Mouse (Mus musculus) midbrain, embryonic 11.5 days (tissue): Measurements from ENCODE around the gene Nav2. TPM values are rescaled to one million over a fixed set of nuclear protein-coding genes. Genes with fewer than 3 reads are reported as not detected.

ENCODE experiments used
- ATAC-seq: fragments of 200-750 bp; cut with Nextera tagmentation; 2 replicates; pipeline ENCODE4 v1.8.0; 2017; ENCODE audit warnings: moderate TSS enrichment, moderate library complexity; ENCODE audit not compliant: low FRiP score
- DNase-seq: peaks from one replicate; pipeline ENCODE4 v3.0.0; 2015; ENCODE audit warnings: low spot score; ENCODE audit errors: missing footprints
- H3K27ac ChIP-seq: fragments of 300-500 bp; sonication (generic); 2 replicates; pipeline ENCODE4 v1.5.1; 2014; ENCODE audit warnings: low read depth, low read length
- H3K27me3 ChIP-seq: fragments of 300-500 bp; sonication (generic); 2 replicates; pipeline ENCODE4 v1.6.1; 2014; ENCODE audit warnings: mild to moderate bottlenecking, low read length, moderate library complexity, mixed read lengths; ENCODE audit not compliant: control insufficient read depth, insufficient read depth
- H3K36me3 ChIP-seq: fragments of 300-500 bp; sonication (generic); 2 replicates; pipeline ENCODE4 v1.6.1; 2014; ENCODE audit warnings: mild to moderate bottlenecking, low read length, moderate library complexity, mixed read lengths; ENCODE audit not compliant: control insufficient read depth, insufficient read depth
- H3K4me1 ChIP-seq: fragments of 300-500 bp; sonication (generic); 2 replicates; pipeline ENCODE4 v1.6.1; 2014; ENCODE audit warnings: low read length; ENCODE audit not compliant: control insufficient read depth, insufficient read depth
- H3K4me2 ChIP-seq: fragments of 300-500 bp; sonication (generic); 2 replicates; pipeline ENCODE4 v1.6.1; 2014; ENCODE audit warnings: mild to moderate bottlenecking, moderate library complexity
- H3K4me3 ChIP-seq: fragments of 300-500 bp; sonication (generic); 2 replicates; pipeline ENCODE4 v1.5.1; 2014; ENCODE audit warnings: low read depth, low read length
- H3K9ac ChIP-seq: fragments of 300-500 bp; sonication (generic); 2 replicates; pipeline ENCODE4 v1.6.1; 2014; ENCODE audit warnings: low read length
- H3K9me3 ChIP-seq: fragments of 300-500 bp; sonication (generic); 2 replicates; pipeline ENCODE4 v1.6.1; 2016; ENCODE audit warnings: low read length; ENCODE audit not compliant: control insufficient read depth
- WGBS: fragments of 180-500 bp; shearing (Covaris S2); extraction: QIAGEN DNeasy Blood & Tissue Kit; methylation state at CpG from one replicate; pipeline ENCODE4 v1.1.7; 2014; 5-methylcytosine and 5-hydroxymethylcytosine counted together
- polyA plus RNA-seq: library from polyadenylated mRNA; unstranded; fragments of >200 nt; fragmentation: Nextera tagmentation; extraction: Ambion mirVana; gene quantifications from 2 replicates; pipeline ENCODE4 v1.2.1, GENCODE M21; 2014

Gene Nav2
- polyA plus RNA-seq, 1 experiment from 2014 or later = 15.9 TPM

- no peak overlapping the region for H3K27ac ChIP-seq
- no peak overlapping the region for H3K4me3 ChIP-seq
- no peaks in the 10 kb centered on the region for H3K9me3 ChIP-seq
- H3K9ac ChIP-seq = no peak overlapping the region
- H3K36me3 ChIP-seq = no peaks in the 10 kb centered on the region
- ATAC-seq (no peak), DNase-seq (no peak)
- no peaks in the 10 kb centered on the region for H3K27me3 ChIP-seq
- no peaks in the 10 kb centered on the region for H3K4me1 ChIP-seq
- H3K4me2 ChIP-seq = no peak overlapping the region
- WGBS = 92% methylated on average over 6 of the region's 6 CpGs
Measured at GRCm38 (mm10) chr7:49475282-49475681, 566.8 kb downstream of the Nav2 start.

- DNase-seq (no peak), ATAC-seq (no peak)
- H3K27me3 ChIP-seq = no peaks in the 10 kb centered on the region
- H3K36me3 ChIP-seq = no peaks in the 10 kb centered on the region
- H3K4me2 ChIP-seq = no peak overlapping the region
- no peak overlapping the region for H3K27ac ChIP-seq
- H3K9ac ChIP-seq = no peak overlapping the region
- no peaks in the 10 kb centered on the region for H3K4me1 ChIP-seq
- H3K9me3 ChIP-seq = no peaks in the 10 kb centered on the region
- H3K4me3 ChIP-seq = no peak overlapping the region
- 98% methylated on average over 8 of the region's 8 CpGs for WGBS
Measured at GRCm38 (mm10) chr7:49476163-49476562, 567.6 kb downstream of the Nav2 start.

- 65% methylated on average over 5 of the region's 5 CpGs for WGBS
Measured at GRCm38 (mm10) chr7:49476666-49477065, 568.1 kb downstream of the Nav2 start.

DNA sequence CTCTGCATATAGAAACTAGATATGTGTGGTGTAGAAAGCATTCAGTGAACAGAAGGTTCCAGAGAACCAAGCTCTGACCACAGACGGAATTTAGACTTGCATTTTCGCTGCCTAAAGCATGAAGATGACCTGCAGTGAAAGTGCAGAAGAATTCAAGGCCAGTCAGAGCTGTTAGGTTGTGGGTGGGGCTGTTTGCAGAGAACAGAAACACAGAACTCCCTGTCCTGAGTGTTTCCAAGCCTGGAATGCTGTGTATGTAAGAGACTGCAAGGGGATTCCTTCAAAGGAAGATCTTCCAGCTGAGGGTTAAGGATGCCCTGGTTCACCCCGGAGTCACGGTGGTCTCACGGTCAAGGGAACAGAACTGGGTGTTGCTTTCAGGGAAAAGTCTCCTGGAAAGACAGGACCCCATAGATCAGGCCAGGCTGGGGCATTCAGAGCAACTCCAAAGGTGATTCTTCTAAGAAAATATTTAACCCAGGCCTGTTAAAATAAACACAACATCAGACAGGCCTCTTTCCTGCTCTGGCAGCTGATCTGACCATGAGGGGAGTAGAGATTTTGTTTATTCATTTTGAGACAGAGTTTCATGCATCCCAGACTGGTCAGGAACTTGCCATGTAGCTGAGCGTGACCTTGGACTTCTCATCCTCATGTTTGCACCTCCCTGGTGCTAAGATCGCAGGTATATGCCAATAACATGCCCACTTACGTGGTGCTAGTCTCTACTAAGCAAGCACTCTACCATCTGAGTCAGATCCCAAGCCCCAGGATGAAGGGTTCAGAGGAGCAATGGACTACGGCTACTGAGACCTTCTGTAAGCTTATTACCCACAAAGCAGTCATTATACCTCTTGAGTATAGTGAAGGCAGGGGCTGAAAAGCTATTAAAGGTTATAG is 568.8 kb downstream of the Nav2 start:
- no peak for ATAC-seq
- no peaks in the 10 kb centered on the region for H3K36me3 ChIP-seq
- H3K4me1 ChIP-seq = no peaks in the 10 kb centered on the region
- 81% methylated on average over 9 of the region's 9 CpGs for WGBS
- no peak overlapping the region for H3K27ac ChIP-seq
- no peak overlapping the region for H3K9ac ChIP-seq
- H3K4me3 ChIP-seq = no peak overlapping the region
- no peaks in the 10 kb centered on the region; the same call in 1 of the 2 replicates for H3K27me3 ChIP-seq
- H3K9me3 ChIP-seq = no peaks in the 10 kb centered on the region
- no peak for DNase-seq
- H3K4me2 ChIP-seq = no peak overlapping the region

More at GRCm38 (mm10) chr7:49476666-49477065, 568.1 kb downstream of the Nav2 start:
- no peaks in the 10 kb centered on the region for H3K27me3 ChIP-seq
- no peak overlapping the region for H3K9ac ChIP-seq
- no peak overlapping the region for H3K4me2 ChIP-seq
- no peaks in the 10 kb centered on the region for H3K36me3 ChIP-seq
- H3K27ac ChIP-seq = no peak overlapping the region
- no peaks in the 10 kb centered on the region for H3K4me1 ChIP-seq
- H3K4me3 ChIP-seq = no peak overlapping the region
- ATAC-seq = no peak
- no peak for DNase-seq
- H3K9me3 ChIP-seq = no peaks in the 10 kb centered on the region

DNA sequence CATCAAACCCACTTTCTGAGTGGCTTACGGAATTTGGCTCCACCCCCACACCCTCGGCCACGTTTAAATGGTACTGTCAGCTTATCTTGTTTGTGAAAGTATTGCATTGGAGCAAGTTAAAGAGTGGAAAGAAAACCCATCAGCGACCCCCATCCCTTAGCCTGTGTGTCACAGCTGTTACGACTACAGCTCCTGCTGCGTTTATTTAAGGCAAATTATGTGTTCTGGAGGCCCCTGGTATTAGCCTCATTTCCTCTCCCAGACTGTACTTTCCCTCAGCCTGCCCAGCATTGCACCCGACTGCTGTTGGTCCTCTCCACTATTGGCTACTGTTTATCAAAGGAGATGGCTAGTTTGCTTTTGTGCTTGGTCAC is 569.4 kb downstream of the Nav2 start:
- Histone ChIP-seq H3K9ac (no peak overlapping the region), H3K4me1 (no peaks in the 10 kb centered on the region), H3K9me3 (no peaks in the 10 kb centered on the region), H3K27me3 (no peaks in the 10 kb centered on the region; the same call in 1 of the 2 replicates), H3K27ac (no peak overlapping the region), H3K4me3 (no peak overlapping the region), H3K36me3 (no peaks in the 10 kb centered on the region), H3K4me2 (no peak overlapping the region)
- 75% methylated on average over 7 of the region's 7 CpGs for WGBS
- ATAC-seq = no peak
- no peak for DNase-seq

- Histone ChIP-seq H3K9ac (no peak overlapping the region), H3K27ac (no peak overlapping the region), H3K4me2 (no peak overlapping the region), H3K4me3 (no peak overlapping the region), H3K27me3 (peaks cover under 1% of the 10 kb centered on the region; the same call in 1 of the 2 replicates), H3K4me1 (peaks cover 1% of the 10 kb centered on the region; the same call in 1 of the 2 replicates), H3K36me3 (no peaks in the 10 kb centered on the region), H3K9me3 (no peaks in the 10 kb centered on the region)
- ATAC-seq (no peak), DNase-seq (no peak)
- 98% methylated on average over 4 of the region's 4 CpGs for WGBS
Measured at GRCm38 (mm10) chr7:49478886-49479285, 570.4 kb downstream of the Nav2 start.

GRCm38 (mm10) chr7:49480962-49481361 is 572.4 kb downstream of the Nav2 start:
- Histone ChIP-seq H3K36me3 (no peaks in the 10 kb centered on the region), H3K9me3 (no peaks in the 10 kb centered on the region), H3K4me2 (no peak overlapping the region), H3K4me1 (peaks cover 21% of the 10 kb centered on the region), H3K4me3 (no peak overlapping the region), H3K27ac (no peak overlapping the region), H3K27me3 (peaks cover 3% of the 10 kb centered on the region; the same call in 1 of the 2 replicates), H3K9ac (no peak overlapping the region)
- DNase-seq = no peak
- ATAC-seq = no peak
- 69% methylated on average over 8 of the region's 8 CpGs for WGBS

- Histone ChIP-seq H3K9me3 (no peaks in the 10 kb centered on the region), H3K4me2 (peak overlapping the region; percentile 0; the same call in 1 of the 2 replicates), H3K36me3 (no peaks in the 10 kb centered on the region), H3K9ac (peak overlapping the region; percentile 46; the same call in 1 of the 2 replicates), H3K27ac (no peak overlapping the region), H3K4me3 (no peak overlapping the region), H3K27me3 (peaks cover 17% of the 10 kb centered on the region), H3K4me1 (peaks cover 23% of the 10 kb centered on the region)
- DNase-seq = no peak
- WGBS = 9% methylated on average over 11 of the region's 11 CpGs
- ATAC-seq = peak; percentile 49; the same call in 1 of the 2 replicates
Measured at GRCm38 (mm10) chr7:49484036-49484744, 575.7 kb downstream of the Nav2 start.
